Mouse (Mus musculus) heart, embryonic 14.5 days (tissue): ENCODE data around the gene Gpr119. TPM values are rescaled to one million over a fixed set of nuclear protein-coding genes. Genes with fewer than 3 reads are reported as not detected.

Source experiments
- ATAC-seq: fragments of 200-750 bp; cut with Nextera tagmentation; 2 replicates; pipeline ENCODE4 v1.8.0; 2017; ENCODE audit warnings: low read depth, moderate TSS enrichment; ENCODE audit not compliant: insufficient number of reproducible peaks, insufficient read depth, low FRiP score
- H3K27ac ChIP-seq, 2 experiments: fragments of 200-500 bp in 1 of 2; fragments of 300-500 bp in 1 of 2; sonication (generic) in 1 of 2; replicated peaks in 1 of 2; 2 replicates each; pipeline ENCODE4 v1.5.1; 2012 to 2014; ENCODE audit warnings: low read depth in 2 of 2, low read length in 2 of 2, control low read depth in 1 of 2, mild to moderate bottlenecking in 1 of 2, mixed read lengths in 1 of 2; ENCODE audit not compliant: control insufficient read depth in 1 of 2, insufficient read depth in 1 of 2
- H3K27me3 ChIP-seq: fragments of 300-500 bp; sonication (generic); 2 replicates; pipeline ENCODE4 v1.6.1; 2014; ENCODE audit warnings: mild to moderate bottlenecking, low read length, control low read depth; ENCODE audit not compliant: control insufficient read depth, insufficient read depth
- H3K36me3 ChIP-seq: fragments of 300-500 bp; sonication (generic); 2 replicates; pipeline ENCODE4 v1.6.1; 2014; ENCODE audit warnings: mild to moderate bottlenecking, control low read depth, low read length, mixed read lengths; ENCODE audit not compliant: control insufficient read depth, insufficient read depth
- H3K4me1 ChIP-seq, 2 experiments: fragments of 200-500 bp in 1 of 2; fragments of 300-500 bp in 1 of 2; sonication (generic) in 1 of 2; 2 replicates each; pipeline ENCODE4 v1.6.1; 2012 to 2014; ENCODE audit warnings: low read length in 2 of 2, control low read depth in 1 of 2, mixed read lengths in 1 of 2; ENCODE audit not compliant: control insufficient read depth in 2 of 2, insufficient read depth in 2 of 2
- H3K4me2 ChIP-seq: fragments of 300-500 bp; sonication (generic); 2 replicates; pipeline ENCODE4 v1.6.1; 2014; ENCODE audit warnings: mild to moderate bottlenecking, low read length
- H3K4me3 ChIP-seq, 2 experiments: fragments of 200-500 bp in 1 of 2; fragments of 300-500 bp in 1 of 2; sonication (generic) in 1 of 2; 2 replicates each; pipeline ENCODE4 v1.5.1; 2012 to 2014; ENCODE audit warnings: low read length in 2 of 2, mild to moderate bottlenecking in 2 of 2, control low read depth in 1 of 2, low read depth in 1 of 2, moderate library complexity in 1 of 2; ENCODE audit not compliant: control insufficient read depth in 1 of 2, insufficient read depth in 1 of 2
- H3K9ac ChIP-seq: fragments of 300-500 bp; sonication (generic); 2 replicates; pipeline ENCODE4 v1.6.1; 2014; ENCODE audit warnings: mild to moderate bottlenecking, low read length
- H3K9me3 ChIP-seq: fragments of 300-500 bp; sonication (generic); 2 replicates; pipeline ENCODE4 v1.6.1; 2016; ENCODE audit warnings: low read length, control low read depth; ENCODE audit not compliant: control insufficient read depth
- WGBS: fragments of 180-500 bp; shearing (Covaris S2); extraction: QIAGEN DNeasy Blood & Tissue Kit; methylation state at CpG from one replicate; pipeline ENCODE4 v1.1.7; 2014; 5-methylcytosine and 5-hydroxymethylcytosine counted together
- polyA plus RNA-seq: library from polyadenylated mRNA; unstranded; fragments of >200 nt; fragmentation: Nextera tagmentation; extraction: Ambion mirVana; gene quantifications from 2 replicates; pipeline ENCODE4 v1.2.1, GENCODE M21; 2014

Gpr119 gene
- polyA plus RNA-seq, 1 experiment from 2014 or later, result not detected

DNA sequence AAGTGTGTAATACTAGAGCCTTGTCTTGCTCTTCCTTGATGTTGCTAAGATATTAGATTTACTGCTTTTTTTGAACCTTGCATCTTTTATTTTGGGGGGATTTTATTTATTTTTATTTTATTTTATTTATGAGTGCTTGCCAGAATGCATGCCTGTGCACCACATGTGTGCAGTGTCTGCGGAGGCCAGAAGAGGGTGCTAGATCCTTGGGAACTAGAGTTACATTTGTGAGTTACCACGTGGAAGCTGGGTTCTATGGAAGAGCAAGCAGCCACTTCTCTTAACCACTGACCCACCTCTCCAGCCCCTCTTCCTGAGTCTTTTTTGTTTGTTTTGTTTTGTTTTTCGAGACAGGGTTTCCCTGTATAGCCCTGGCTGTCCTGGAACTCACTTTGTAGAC, 4.7 kb downstream of the Gpr119 start:
- H3K27me3 ChIP-seq, result no peaks in the 10 kb centered on the region
- H3K4me2 ChIP-seq, result no peak overlapping the region
- H3K27ac ChIP-seq, result no peak overlapping the region
- no peak overlapping the region for H3K9ac ChIP-seq
- H3K4me3 ChIP-seq, result no peak overlapping the region
- H3K9me3 ChIP-seq, result no peaks in the 10 kb centered on the region
- H3K4me1 ChIP-seq, result no peaks in the 10 kb centered on the region
- WGBS, result 66% methylated on average over 3 of the region's 3 CpGs
- ATAC-seq, result no peak
- no peaks in the 10 kb centered on the region for H3K36me3 ChIP-seq

DNA sequence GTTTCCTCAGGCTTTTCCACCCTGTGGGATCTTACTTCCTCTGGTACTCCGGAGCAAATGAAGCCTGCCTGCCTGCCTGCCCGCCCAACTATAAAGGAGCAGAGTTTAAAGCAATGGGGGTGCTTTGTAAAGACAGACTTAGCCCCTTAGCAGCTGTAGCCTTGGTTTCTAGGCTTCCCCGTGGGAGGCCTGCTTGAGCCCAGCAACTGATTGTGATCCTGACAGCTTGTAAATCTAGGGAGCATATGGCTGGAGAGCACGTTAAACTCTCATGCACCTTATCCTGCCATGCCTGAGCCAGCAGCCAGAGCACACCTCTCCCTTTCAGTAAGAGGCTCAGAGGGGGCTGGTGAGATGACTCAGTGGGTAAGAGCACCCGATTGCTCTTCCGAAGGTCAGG, 7.5 kb downstream of the Gpr119 start:
- no peak overlapping the region for H3K4me3 ChIP-seq
- no peak overlapping the region for H3K9ac ChIP-seq
- H3K36me3 ChIP-seq, result no peaks in the 10 kb centered on the region
- H3K4me2 ChIP-seq, result no peak overlapping the region
- no peaks in the 10 kb centered on the region for H3K4me1 ChIP-seq
- no peak overlapping the region for H3K27ac ChIP-seq
- no peak for ATAC-seq
- no peaks in the 10 kb centered on the region for H3K9me3 ChIP-seq
- WGBS, result 40% methylated on average over 6 of the region's 6 CpGs
- no peaks in the 10 kb centered on the region for H3K27me3 ChIP-seq

DNA sequence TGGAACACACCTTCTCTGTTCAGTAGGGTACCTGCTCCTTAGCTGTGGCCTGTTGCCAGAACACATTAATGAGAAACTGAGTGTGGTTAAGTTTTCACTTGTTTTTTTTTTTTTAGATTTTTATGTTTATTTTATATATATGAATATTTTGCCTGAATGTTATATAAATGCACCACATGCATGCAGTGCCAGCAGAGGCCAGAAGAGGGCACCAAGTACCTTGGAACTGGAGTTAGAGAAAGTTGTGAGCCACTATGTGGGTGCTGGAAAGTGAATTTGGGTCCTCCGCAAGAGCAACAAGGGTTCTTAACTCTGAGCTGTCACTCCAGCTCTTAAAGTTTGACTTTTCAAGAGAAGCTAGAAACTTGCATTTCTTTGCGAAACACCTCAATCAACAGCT, 30.2 kb downstream of the Gpr119 start:
- Histone ChIP-seq H3K4me2 (no peak overlapping the region), H3K4me1 (no peaks in the 10 kb centered on the region), H3K9me3 (no peaks in the 10 kb centered on the region), H3K27me3 (no peaks in the 10 kb centered on the region), H3K4me3 (no peak overlapping the region), H3K27ac (no peak overlapping the region), H3K9ac (no peak overlapping the region), H3K36me3 (0 out of 2 replicates have a peak, but pooled peaks cover 3% of the 10 kb centered on the region)
- WGBS, result 90% methylated on average over 2 of the region's 2 CpGs
- ATAC-seq, result no peak

DNA sequence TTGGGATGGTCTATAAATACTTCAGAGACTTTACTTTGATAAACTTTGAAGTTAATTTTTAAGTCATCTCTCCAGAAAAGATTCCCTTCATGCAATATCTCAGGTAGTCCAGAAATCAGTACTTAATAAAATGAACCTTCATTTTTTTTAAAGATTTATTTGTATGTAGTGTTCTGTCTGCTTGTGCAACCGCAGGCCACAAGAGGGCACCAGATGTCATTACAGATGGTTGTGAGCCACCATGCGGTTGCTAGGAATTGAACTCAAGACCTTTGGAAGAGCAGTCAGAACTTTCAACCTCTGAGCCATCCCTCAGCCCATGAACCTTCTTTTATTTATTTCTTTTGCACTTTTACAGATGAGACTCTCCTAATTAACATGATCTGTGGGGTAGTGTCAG, 37.2 kb downstream of the Gpr119 start:
- H3K4me3 ChIP-seq, result no peak overlapping the region
- WGBS, result 65% methylated on average over 2 of the region's 2 CpGs
- H3K27ac ChIP-seq, result no peak overlapping the region
- H3K4me2 ChIP-seq, result no peak overlapping the region
- no peak overlapping the region for H3K9ac ChIP-seq
- 0 out of 2 replicates have a peak, but pooled peaks cover 8% of the 10 kb centered on the region for H3K36me3 ChIP-seq
- ATAC-seq, result no peak
- no peaks in the 10 kb centered on the region for H3K9me3 ChIP-seq
- H3K27me3 ChIP-seq, result no peaks in the 10 kb centered on the region
- no peaks in the 10 kb centered on the region for H3K4me1 ChIP-seq

DNA sequence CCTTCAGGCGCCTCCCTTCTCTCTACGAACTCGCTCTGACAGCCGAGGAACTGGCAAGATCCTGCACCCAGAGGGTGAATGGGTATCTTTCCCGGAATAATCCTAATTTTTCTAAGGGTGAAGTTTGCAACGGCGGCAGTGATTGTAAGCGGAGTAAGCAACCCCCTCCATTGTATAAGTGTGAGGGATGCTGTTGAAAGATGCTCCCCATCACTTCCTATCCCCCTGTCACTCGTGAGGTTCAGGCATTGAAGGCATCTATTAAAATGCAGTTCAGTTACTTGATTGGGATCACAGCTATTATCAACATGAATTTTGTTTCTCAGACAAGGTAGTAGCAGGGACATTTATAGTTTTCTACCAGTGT, 50.2 kb downstream of the Gpr119 start:
- Histone ChIP-seq H3K9ac (peak overlapping the region; percentile 67), H3K4me3 (peak overlapping the region; percentile 59 to 80), H3K9me3 (no peaks in the 10 kb centered on the region), H3K27ac (0 out of 4 replicates have a peak overlapping the region, but pooled peaks have one; percentile 38 to 54), H3K36me3 (no peaks in the 10 kb centered on the region), H3K27me3 (no peaks in the 10 kb centered on the region), H3K4me2 (peak overlapping the region; percentile 70), H3K4me1 (no peaks in the 10 kb centered on the region)
- 18% methylated on average over 9 of the region's 9 CpGs for WGBS
- ATAC-seq, result no peak

DNA sequence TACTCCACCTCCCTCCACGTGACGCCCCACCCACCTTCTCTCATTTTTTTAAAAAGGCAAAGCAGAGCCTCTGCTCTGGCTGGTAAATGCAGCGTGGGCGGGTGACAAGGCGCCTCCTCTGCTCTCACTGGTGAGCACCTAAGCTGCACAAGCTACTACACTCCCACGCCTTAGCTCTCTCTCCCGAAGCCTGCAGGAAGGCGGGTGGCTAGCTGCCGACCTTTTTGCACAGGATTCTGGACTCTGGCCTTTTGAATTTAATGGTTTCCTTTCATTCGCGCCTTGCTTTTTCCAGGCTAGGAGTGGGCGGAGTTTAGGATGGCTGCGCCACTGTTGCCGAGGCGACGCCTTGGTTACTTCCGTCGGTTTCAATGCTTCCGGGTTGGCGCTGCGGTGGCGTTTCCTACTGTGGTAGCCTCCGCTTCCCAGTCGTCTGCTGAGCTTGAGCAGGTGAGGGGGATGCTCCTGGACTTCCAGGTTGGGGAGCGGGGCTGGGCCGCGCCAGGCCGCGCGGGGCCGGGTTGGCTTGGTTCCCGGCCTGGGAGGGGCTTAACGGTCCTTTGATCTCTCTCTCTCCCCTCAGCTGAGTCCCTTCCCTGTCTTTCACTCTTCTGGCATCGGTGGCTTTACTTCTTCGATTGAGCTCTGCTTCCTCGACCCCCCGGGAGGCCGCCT, 50.8 kb downstream of the Gpr119 start, which contains the start of gene Slc25a14:
Slc25a14 (plus strand) TSS at position 35 of the 675 bp plus-strand sequence.
- Histone ChIP-seq H3K9ac (peak within 1 kb of the TSS; percentile 67), H3K36me3 (no peaks in the 10 kb centered on the region), H3K4me2 (peak within 1 kb of the TSS; percentile 70), H3K9me3 (no peaks in the 10 kb centered on the region), H3K4me3 (peak within 1 kb of the TSS; percentile 59 to 80), H3K27ac (peak within 1 kb of the TSS; percentile 38 to 54), H3K27me3 (no peaks in the 10 kb centered on the region), H3K4me1 (no peaks in the 10 kb centered on the region)
- peak; percentile 78 for ATAC-seq
- 13% methylated on average over 37 of the region's 38 CpGs for WGBS

DNA sequence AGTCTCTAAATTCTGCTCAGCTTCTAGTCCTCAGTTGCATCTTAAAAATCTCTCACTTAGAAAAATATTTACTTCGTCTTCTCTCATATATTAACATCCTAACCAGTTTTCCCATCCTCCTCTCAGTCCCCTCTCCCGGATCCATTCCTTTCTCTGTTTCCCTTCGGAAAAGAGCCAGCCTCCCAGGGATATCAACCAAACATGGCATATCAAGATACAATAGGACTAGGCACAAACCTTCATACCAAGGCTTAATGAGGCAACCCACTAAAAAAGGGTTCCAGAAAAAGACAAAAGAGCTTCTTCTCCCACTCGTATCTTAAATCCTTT, 51.3 kb downstream of the Gpr119 start:
- H3K27me3 ChIP-seq, result no peaks in the 10 kb centered on the region
- peak overlapping the region; percentile 67 for H3K9ac ChIP-seq
- no peaks in the 10 kb centered on the region for H3K36me3 ChIP-seq
- peak overlapping the region; percentile 70 for H3K4me2 ChIP-seq
- H3K9me3 ChIP-seq, result no peaks in the 10 kb centered on the region
- H3K4me1 ChIP-seq, result no peaks in the 10 kb centered on the region
- peak overlapping the region; percentile 59 to 80 for H3K4me3 ChIP-seq
- WGBS, result 26% methylated on average over 4 of the region's 4 CpGs
- H3K27ac ChIP-seq, result peak overlapping the region; percentile 38 to 54; a peak in 3 of 4 replicates
- no peak for ATAC-seq
